Mouse (Mus musculus) intestine, embryonic 14.5 days (tissue): Measurements from ENCODE around the gene Ssh2. TPM values are rescaled to one million over a fixed set of nuclear protein-coding genes. Genes with fewer than 3 reads are reported as not detected.
"Not testable (repeated sequence)": the region's sequence is repeated elsewhere in the genome, so short reads cannot be mapped to it uniquely, and the experiment has no call there.

Experiments
- ATAC-seq: fragments of 200-750 bp; cut with Nextera tagmentation; replicated peaks from 2 replicates; pipeline ENCODE4 v1.8.0; 2017; ENCODE audit warnings: low read depth, moderate number of reproducible peaks, moderate TSS enrichment, moderate library complexity; ENCODE audit not compliant: low FRiP score, low TSS enrichment
- DNase-seq: peaks from one replicate; pipeline ENCODE4 v3.0.0-alpha.2; 2018; ENCODE audit warnings: low spot score
- H3K27ac ChIP-seq: fragments of 300-500 bp; sonication (generic); 2 replicates; pipeline ENCODE4 v1.5.1; 2014; ENCODE audit warnings: low read depth, mild to moderate bottlenecking, control low read depth
- H3K27me3 ChIP-seq: fragments of 300-500 bp; sonication (generic); replicated peaks from 2 replicates; pipeline ENCODE4 v1.6.1; 2014; ENCODE audit warnings: low read length, control low read depth; ENCODE audit not compliant: control insufficient read depth, insufficient read depth
- H3K36me3 ChIP-seq: fragments of 300-500 bp; sonication (generic); 2 replicates; pipeline ENCODE4 v1.6.1; 2014; ENCODE audit warnings: low read length, control low read depth; ENCODE audit not compliant: control insufficient read depth, insufficient read depth
- H3K4me1 ChIP-seq: fragments of 300-500 bp; sonication (generic); replicated peaks from 2 replicates; pipeline ENCODE4 v1.6.1; 2014; ENCODE audit warnings: low read length, control low read depth, mixed read lengths; ENCODE audit not compliant: control insufficient read depth, insufficient read depth
- H3K4me2 ChIP-seq: fragments of 300-500 bp; sonication (generic); 2 replicates; pipeline ENCODE4 v1.6.1; 2014; ENCODE audit warnings: low read length
- H3K4me3 ChIP-seq: fragments of 300-500 bp; sonication (generic); 2 replicates; pipeline ENCODE4 v1.5.1; 2014; ENCODE audit warnings: low read depth, low read length, control low read depth, mixed read lengths
- H3K9ac ChIP-seq: fragments of 300-500 bp; sonication (generic); 2 replicates; pipeline ENCODE4 v1.6.1; 2014; ENCODE audit warnings: mild to moderate bottlenecking, low read length
- H3K9me3 ChIP-seq: fragments of 300-500 bp; sonication (generic); 2 replicates; pipeline ENCODE4 v1.6.1; 2016; ENCODE audit warnings: low read length, control low read depth; ENCODE audit not compliant: control insufficient read depth
- WGBS: fragments of 180-500 bp; shearing (Covaris S2); extraction: QIAGEN DNeasy Blood & Tissue Kit; methylation state at CpG from one replicate; pipeline ENCODE4 v1.1.7; 2014; 5-methylcytosine and 5-hydroxymethylcytosine counted together
- polyA plus RNA-seq: library from polyadenylated mRNA; unstranded; fragments of >200 nt; fragmentation: Nextera tagmentation; extraction: Ambion mirVana; gene quantifications from 2 replicates; pipeline ENCODE4 v1.2.1, GENCODE M21; 2014

Ssh2 gene
- polyA plus RNA-seq, 1 experiment from 2014 or later: 9.4 TPM

DNA sequence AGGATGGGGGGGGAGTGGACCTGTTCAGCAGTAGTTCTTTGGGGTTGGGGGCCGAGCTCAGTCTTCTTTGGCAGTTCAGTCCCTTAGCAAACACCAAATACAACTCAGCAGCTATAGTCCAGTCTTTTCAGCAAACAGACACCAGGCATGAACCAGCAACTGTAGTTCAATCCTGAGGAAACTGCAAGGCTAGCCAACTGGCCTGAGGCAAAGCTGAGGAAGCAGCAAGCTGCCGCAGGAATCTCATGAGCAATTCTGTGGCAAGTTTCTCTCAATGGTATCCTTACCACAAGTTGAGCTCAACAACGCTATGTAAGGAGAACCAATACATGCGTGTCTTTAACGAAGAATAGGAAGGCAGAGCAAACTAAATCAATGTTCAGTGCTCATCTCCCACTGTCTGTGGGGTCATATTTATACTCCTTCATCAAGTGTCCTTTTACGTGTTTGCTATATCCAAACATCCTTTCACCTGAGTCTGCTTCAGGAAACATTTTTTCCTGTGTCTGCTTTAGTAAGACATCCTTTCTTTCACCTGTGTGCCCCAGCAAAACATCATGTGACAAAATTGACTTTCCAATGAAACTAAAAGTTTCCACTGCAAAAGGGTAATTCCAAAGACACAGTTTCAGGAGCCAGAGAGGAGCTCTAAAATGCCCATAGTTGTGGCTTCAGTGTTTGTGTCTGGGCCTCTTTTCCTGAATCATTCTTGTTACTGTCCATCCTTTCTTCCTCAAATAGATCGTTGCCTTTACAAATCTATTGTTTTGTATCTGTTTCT is 24.6 kb downstream of the Ssh2 start:
- ATAC-seq: no peak
- no peaks in the 10 kb centered on the region for H3K9me3 ChIP-seq
- no peak overlapping the region for H3K4me2 ChIP-seq
- H3K4me3 ChIP-seq: no peak overlapping the region
- no peaks in the 10 kb centered on the region for H3K4me1 ChIP-seq
- H3K27me3 ChIP-seq: no peaks in the 10 kb centered on the region
- H3K9ac ChIP-seq: no peak overlapping the region
- H3K27ac ChIP-seq: no peak overlapping the region
- WGBS: 87% methylated on average over 7 of the region's 7 CpGs
- H3K36me3 ChIP-seq: no peaks in the 10 kb centered on the region
- no peak for DNase-seq

DNA sequence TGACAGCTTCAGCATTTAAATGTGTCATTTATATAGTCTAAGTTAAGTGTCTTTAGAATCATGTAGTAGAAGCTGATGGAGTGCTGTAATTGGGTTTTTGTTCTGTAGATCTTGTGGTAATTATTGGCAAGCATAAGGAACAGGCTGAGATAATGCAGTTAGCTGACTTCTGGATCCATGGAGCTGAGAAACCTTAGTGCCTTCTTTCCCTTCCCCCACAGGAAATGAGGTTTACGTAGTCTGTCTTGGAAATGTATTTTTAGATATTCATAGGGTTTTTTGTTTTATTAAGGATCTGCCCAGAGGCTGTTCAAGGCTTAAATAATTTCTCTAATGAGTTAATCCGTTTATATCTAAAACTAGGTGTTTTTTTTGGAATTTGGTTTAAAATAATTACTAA is 26.8 kb downstream of the Ssh2 start:
- DNase-seq (no peak), ATAC-seq (no peak)
- WGBS: 49% methylated on average over 2 of the region's 2 CpGs
- Histone ChIP-seq H3K4me3 (no peak overlapping the region), H3K9ac (no peak overlapping the region), H3K4me2 (no peak overlapping the region), H3K27ac (no peak overlapping the region), H3K27me3 (no peaks in the 10 kb centered on the region), H3K9me3 (no peaks in the 10 kb centered on the region), H3K4me1 (no peaks in the 10 kb centered on the region), H3K36me3 (no peaks in the 10 kb centered on the region)

DNA sequence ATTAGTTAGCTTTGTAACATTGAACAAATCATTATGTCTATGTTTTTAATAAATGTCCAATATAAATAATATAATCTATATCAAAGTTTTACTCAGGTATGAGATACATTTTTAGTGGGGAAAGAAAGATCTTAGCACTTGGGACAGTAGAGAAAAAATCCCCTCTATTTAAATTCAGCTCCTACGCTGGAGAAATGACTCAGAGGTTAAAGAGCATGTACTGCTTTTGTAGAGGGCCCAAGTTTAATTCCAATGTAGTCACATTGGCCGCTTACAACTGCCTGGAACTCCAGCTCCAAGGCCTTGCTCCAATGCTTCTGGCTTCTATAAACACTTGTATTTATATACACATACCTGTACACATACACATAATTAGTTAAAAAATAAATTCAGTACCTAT is 36.7 kb downstream of the Ssh2 start:
- Histone ChIP-seq H3K4me1 (no peaks in the 10 kb centered on the region), H3K27ac (no peak overlapping the region), H3K36me3 (no peaks in the 10 kb centered on the region), H3K9me3 (no peaks in the 10 kb centered on the region), H3K9ac (no peak overlapping the region), H3K4me2 (no peak overlapping the region), H3K4me3 (no peak overlapping the region), H3K27me3 (no peaks in the 10 kb centered on the region)
- no peak for ATAC-seq
- DNase-seq: no peak
- 65% methylated on average over 2 of the region's 2 CpGs for WGBS

DNA sequence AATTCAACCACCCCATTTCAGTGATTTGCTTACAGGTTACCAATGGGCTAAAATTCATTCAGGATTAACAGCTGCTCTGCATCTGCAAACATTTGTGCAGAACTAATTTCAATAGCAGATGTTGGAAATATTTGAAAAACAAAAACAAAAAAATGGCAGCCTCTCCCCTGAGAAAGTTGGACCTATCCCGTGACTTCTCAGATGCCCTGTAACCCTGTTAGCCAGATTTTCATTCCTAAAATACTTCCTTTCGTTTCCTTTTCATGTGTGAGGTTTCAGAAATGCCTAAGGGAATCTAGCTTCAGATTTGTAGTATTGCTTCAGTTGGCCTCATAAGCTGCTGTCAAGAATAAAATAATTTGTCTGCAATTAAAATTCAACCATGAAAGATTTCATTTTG is 43.4 kb downstream of the Ssh2 start:
- Histone ChIP-seq H3K4me3 (no peak overlapping the region), H3K9me3 (no peaks in the 10 kb centered on the region), H3K9ac (no peak overlapping the region), H3K4me1 (0 out of 2 replicates have a peak, but pooled peaks cover 3% of the 10 kb centered on the region), H3K4me2 (no peak overlapping the region), H3K27me3 (no peaks in the 10 kb centered on the region), H3K36me3 (no peaks in the 10 kb centered on the region), H3K27ac (no peak overlapping the region)
- 41% methylated on average over 2 of the region's 2 CpGs for WGBS
- no peak for ATAC-seq
- DNase-seq: no peak

DNA sequence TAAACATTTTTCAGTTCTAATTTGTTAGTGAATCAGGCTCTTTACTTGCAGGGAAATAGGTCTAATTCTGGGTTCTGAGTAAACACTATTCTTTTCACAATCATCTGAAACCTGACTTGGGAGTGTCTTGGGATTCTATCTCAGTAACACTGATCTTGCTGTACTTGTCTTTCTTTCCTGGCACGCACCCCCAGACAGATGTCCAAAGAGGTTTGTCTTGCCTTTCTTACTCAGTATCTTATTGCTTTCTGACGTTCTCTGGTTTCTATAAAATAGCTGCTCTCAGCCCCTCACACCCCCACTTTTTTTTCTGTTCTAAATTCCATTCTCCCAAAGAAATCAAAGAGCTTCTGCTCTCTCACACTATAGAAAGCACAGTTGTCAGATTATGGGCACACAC is 51.3 kb downstream of the Ssh2 start:
- no peaks in the 10 kb centered on the region for H3K9me3 ChIP-seq
- no peak overlapping the region for H3K4me2 ChIP-seq
- no peak overlapping the region for H3K9ac ChIP-seq
- ATAC-seq (no peak), DNase-seq (no peak)
- 64% methylated on average over 2 of the region's 2 CpGs for WGBS
- no peaks in the 10 kb centered on the region for H3K27me3 ChIP-seq
- no peak overlapping the region for H3K27ac ChIP-seq
- H3K4me1 ChIP-seq: no peaks in the 10 kb centered on the region
- no peaks in the 10 kb centered on the region for H3K36me3 ChIP-seq
- H3K4me3 ChIP-seq: no peak overlapping the region

DNA sequence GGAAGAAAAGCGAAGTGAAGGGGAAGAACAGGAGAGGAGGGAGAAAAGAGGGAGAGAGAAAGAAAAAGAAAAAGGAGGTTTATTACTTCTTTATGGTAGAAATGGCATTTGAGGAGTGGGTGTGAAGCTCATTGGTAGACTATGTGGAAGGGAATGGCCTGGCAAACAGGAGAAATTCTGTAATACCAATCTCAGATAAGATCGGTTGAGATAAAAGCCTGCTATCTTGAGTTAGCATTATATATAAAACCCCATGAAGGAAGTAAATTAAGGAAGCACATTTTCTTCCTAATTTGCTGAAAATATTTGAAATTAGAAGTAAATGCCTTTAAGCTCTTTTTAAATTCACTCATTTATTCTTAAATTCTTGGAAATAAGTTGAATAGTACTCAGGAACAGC is 59.9 kb downstream of the Ssh2 start:
- Histone ChIP-seq H3K27ac (no peak overlapping the region), H3K27me3 (no peaks in the 10 kb centered on the region), H3K36me3 (no peaks in the 10 kb centered on the region), H3K9ac (no peak overlapping the region), H3K4me1 (no peaks in the 10 kb centered on the region), H3K9me3 (no peaks in the 10 kb centered on the region), H3K4me2 (no peak overlapping the region), H3K4me3 (no peak overlapping the region)
- DNase-seq (no peak), ATAC-seq (no peak)
- WGBS: 85% methylated on average over 2 of the region's 2 CpGs

DNA sequence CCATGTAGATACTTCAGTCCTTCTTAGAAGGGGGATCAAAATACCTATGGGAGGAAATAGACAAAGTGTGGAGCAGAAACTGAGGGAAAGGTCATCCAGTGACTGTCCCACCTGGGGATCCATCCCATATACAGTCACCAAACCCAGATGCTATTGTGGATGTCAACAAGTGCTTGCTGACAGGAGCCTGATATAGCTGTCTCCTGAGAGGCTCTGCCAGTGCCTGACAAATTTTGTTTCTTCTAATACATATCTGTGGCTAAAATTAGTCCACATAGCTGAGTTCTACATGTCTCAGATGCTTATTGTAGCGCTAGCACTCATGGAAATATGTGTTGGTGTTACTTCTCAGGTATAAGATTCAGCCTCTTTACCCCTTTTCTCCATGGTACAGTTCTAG is 62.5 kb downstream of the Ssh2 start:
- 96% methylated on average over 1 of the region's 1 CpGs for WGBS
- H3K36me3 ChIP-seq, H3K4me1 ChIP-seq, H3K4me3 ChIP-seq, ATAC-seq, H3K9ac ChIP-seq, H3K27me3 ChIP-seq, DNase-seq, H3K9me3 ChIP-seq, H3K27ac ChIP-seq, H3K4me2 ChIP-seq: not testable (repeated sequence)

DNA sequence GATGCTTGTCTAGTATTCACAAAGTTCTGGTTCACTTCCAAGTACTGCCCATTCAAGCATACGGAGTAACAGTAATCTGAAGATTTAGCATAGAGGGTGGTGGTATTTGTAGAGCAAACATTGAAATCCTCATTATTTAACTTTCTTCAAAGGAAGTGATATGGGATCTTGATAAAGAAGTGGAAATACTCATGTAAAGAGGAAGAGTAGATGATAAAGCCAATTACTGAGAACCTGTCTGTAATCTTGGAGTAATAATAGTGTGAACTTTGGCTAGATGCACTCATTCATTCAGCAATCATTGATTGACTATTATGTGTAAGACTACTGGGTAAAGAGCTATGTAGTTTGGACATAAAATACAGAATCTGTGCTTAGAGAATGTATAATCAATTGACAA is 64.1 kb downstream of the Ssh2 start:
- no peak overlapping the region for H3K4me2 ChIP-seq
- H3K4me1 ChIP-seq: no peaks in the 10 kb centered on the region
- ATAC-seq: no peak

DNA sequence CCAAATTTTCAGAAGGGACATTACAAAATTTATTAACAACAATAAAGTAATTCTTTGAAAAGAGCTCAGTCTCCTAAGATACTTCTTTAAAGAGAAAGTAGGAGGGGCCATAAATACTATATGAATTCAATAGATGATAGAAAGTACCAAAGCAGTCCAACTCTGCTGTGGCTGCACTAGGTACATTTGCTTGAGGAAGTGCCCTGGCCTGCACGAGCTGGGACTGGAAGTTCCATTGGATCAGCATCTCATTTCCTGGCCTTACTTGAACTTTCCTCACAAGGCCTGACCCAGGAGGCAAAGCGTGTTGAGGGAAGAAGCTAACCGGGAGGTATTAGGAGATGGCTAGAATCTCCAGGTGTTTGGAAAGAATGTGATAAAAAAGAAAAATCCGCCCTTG is 75.4 kb downstream of the Ssh2 start:
- H3K36me3 ChIP-seq: no peaks in the 10 kb centered on the region
- no peak overlapping the region for H3K9ac ChIP-seq
- no peaks in the 10 kb centered on the region for H3K4me1 ChIP-seq
- H3K9me3 ChIP-seq: no peaks in the 10 kb centered on the region
- WGBS: 74% methylated on average over 4 of the region's 4 CpGs
- no peaks in the 10 kb centered on the region for H3K27me3 ChIP-seq
- H3K27ac ChIP-seq: no peak overlapping the region
- H3K4me3 ChIP-seq: no peak overlapping the region
- no peak for DNase-seq
- ATAC-seq: no peak
- no peak overlapping the region for H3K4me2 ChIP-seq

More for the DNA sequence above, 64.1 kb downstream of the Ssh2 start:
- H3K9ac ChIP-seq: no peak overlapping the region
- H3K27me3 ChIP-seq: no peaks in the 10 kb centered on the region
- WGBS: 76% methylated on average over 1 of the region's 1 CpGs
- H3K27ac ChIP-seq: no peak overlapping the region
- no peaks in the 10 kb centered on the region for H3K36me3 ChIP-seq
- H3K9me3 ChIP-seq: no peaks in the 10 kb centered on the region
- no peak for DNase-seq
- no peak overlapping the region for H3K4me3 ChIP-seq
